Mouse (Mus musculus) hindbrain, postnatal 0 days (tissue): Measurements from ENCODE around the gene Gm10282. TPM values are rescaled to one million over a fixed set of nuclear protein-coding genes. Genes with fewer than 3 reads are reported as not detected.

Experiments
- ATAC-seq: fragments of 200-750 bp; cut with Nextera tagmentation; 2 replicates; pipeline ENCODE4 v1.8.0; 2017; ENCODE audit warnings: mild to moderate bottlenecking, moderate TSS enrichment, moderate library complexity
- DNase-seq: peaks from one replicate; pipeline ENCODE4 v3.0.0-alpha.2; 2015; ENCODE audit warnings: low spot score
- H3K27ac ChIP-seq: fragments of 300-500 bp; sonication (generic); 2 replicates; pipeline ENCODE4 v1.5.1; 2014; ENCODE audit warnings: mild to moderate bottlenecking
- H3K27me3 ChIP-seq: fragments of 300-500 bp; sonication (generic); 2 replicates; pipeline ENCODE4 v1.6.1; 2014; ENCODE audit warnings: low read length, mixed read lengths; ENCODE audit not compliant: insufficient read depth
- H3K36me3 ChIP-seq: fragments of 300-500 bp; sonication (generic); 2 replicates; pipeline ENCODE4 v1.6.1; 2014; ENCODE audit warnings: low read length, mixed read lengths; ENCODE audit not compliant: insufficient read depth
- H3K4me1 ChIP-seq: fragments of 300-500 bp; sonication (generic); 2 replicates; pipeline ENCODE4 v1.6.1; 2014; ENCODE audit warnings: antibody characterized with exemption, low read length, mixed read lengths; ENCODE audit not compliant: insufficient read depth
- H3K4me2 ChIP-seq: fragments of 300-500 bp; sonication (generic); 2 replicates; pipeline ENCODE4 v1.6.1; 2014; ENCODE audit warnings: low read depth, mild to moderate bottlenecking, low read length, moderate library complexity, mixed read lengths
- H3K4me3 ChIP-seq: fragments of 300-500 bp; sonication (generic); 2 replicates; pipeline ENCODE4 v1.5.1; 2014; ENCODE audit warnings: low read length
- H3K9ac ChIP-seq: fragments of 300-500 bp; sonication (generic); replicated peaks from 2 replicates; pipeline ENCODE4 v1.6.1; 2014; ENCODE audit warnings: mild to moderate bottlenecking, low read length, moderate library complexity, mixed read lengths
- H3K9me3 ChIP-seq: fragments of 300-500 bp; sonication (generic); 2 replicates; pipeline ENCODE4 v1.6.1; 2016; ENCODE audit warnings: low read length, mixed read lengths
- CTCF ChIP-seq: IDR thresholded peaks from 2 replicates; pipeline ENCODE4 v1.5.1; 2016; ENCODE audit warnings: antibody characterized with exemption, control low read depth, low read depth
- WGBS: fragments of 180-500 bp; shearing (Covaris S2); extraction: QIAGEN DNeasy Blood & Tissue Kit; methylation state at CpG from one replicate; pipeline ENCODE4 v1.1.7; 2014; 5-methylcytosine and 5-hydroxymethylcytosine counted together
- polyA plus RNA-seq: library from polyadenylated mRNA; unstranded; fragments of >200 nt; fragmentation: Nextera tagmentation; extraction: Ambion mirVana; gene quantifications from 2 replicates; pipeline ENCODE4 v1.2.1, GENCODE M21; 2015
- total RNA-seq: library from RNA; depleted of rRNA; stranded (reverse); fragments of >200 nt; gene quantifications from 2 replicates; pipeline ENCODE4 v1.2.3, GENCODE M21; 2014

Gene Gm10282
- total and polyA plus RNA-seq, 2 experiments from 2014 or later: 1.5 to 12.3 TPM

DNA sequence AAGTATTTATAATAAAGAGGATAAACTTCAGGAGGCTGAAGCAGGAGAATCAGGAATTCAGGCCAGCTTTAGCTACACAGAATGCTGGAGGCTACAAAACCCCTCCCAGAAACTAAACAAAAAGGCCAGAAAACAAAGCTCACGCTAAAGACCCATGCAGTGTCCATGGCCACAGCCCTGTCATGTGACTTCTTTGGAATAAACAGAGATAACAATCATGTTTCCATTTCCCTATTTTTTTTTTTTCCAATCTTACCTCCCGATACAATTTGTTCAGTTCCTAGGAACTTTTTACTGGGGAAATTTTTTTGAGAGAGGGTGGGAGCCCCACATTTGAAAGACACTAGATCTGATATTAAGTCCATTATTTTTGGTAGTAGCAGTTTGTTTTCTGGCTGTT, 31.2 kb upstream of the Gm10282 start:
- DNase-seq: no peak
- TF ChIP-seq CTCF: no peak
- H3K27me3 ChIP-seq: no peaks in the 10 kb centered on the region
- no peak for ATAC-seq
- H3K9ac ChIP-seq: no peak overlapping the region
- H3K4me1 ChIP-seq: no peaks in the 10 kb centered on the region
- H3K9me3 ChIP-seq: no peaks in the 10 kb centered on the region
- no peak overlapping the region for H3K27ac ChIP-seq
- no peak overlapping the region for H3K4me2 ChIP-seq
- peaks cover 23% of the 10 kb centered on the region for H3K36me3 ChIP-seq
- no peak overlapping the region for H3K4me3 ChIP-seq
- WGBS: 75% methylated on average over 2 of the region's 2 CpGs

DNA sequence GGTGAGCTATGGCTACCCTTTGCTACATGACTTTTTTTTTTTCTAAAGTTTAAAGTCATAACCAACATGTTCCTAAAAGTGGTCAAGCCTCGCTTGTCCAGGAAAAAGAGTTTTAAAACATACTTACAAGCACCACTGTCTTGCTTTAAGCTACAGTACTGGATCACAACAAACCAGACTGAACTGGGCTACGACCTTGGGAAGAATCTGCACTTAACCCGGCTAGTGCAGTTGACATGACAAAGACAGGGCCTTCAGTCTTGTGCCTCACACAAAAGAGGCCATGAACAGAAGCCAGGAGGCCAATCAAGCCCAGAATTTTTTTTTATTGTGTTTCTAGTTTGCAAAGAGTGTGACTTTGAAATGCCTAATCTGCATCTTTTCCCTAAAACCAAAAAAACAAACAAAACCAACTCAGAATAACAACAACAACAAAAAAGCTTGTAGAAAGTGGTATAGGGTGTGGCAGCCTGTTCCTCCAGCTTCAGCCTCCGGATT, 29.1 kb upstream of the Gm10282 start:
- no peak overlapping the region for H3K4me3 ChIP-seq
- no peak for ATAC-seq
- no peak overlapping the region for H3K9ac ChIP-seq
- H3K36me3 ChIP-seq: peaks cover 7% of the 10 kb centered on the region; the same call in 1 of the 2 replicates
- H3K27me3 ChIP-seq: no peaks in the 10 kb centered on the region
- no peaks in the 10 kb centered on the region for H3K9me3 ChIP-seq
- H3K4me1 ChIP-seq: no peaks in the 10 kb centered on the region
- WGBS: 67% methylated on average over 4 of the region's 4 CpGs
- DNase-seq: no peak
- no peak overlapping the region for H3K27ac ChIP-seq
- no peak overlapping the region for H3K4me2 ChIP-seq
- no peak for TF ChIP-seq CTCF

DNA sequence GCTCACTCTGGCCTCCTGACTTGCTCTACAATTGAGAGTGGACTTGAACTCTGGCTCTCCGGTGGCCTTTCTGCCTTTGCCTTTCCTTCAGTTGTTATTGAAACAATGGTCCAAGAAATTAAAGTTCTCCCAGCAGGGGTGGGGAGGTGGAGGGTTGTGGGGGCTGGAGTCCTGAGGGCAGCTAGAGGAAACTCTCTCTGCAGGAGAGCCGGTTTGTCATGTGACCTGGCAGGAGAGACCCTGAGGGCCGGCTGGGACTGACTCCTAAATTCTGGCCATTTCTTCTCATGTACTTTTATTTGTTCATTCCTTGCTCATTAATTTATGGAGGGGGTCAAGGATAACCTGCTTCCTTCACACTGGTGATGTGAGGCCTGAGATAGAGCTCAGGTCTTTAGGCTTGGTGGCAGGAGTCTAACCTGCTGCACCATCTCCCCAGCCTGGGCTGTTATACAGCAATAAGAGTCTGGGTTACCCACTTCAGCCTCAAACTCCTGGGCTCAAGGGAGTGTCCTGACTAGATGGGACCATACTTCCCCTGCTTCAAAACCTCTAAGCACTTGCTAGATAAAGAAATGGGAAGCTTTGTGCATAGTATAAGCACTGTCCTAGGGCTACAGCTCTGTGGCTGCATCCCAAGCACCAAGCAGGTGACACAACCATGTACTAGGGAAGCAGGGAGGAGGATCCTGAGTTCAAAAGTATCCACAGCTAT, 28.5 kb upstream of the Gm10282 start:
- no peak overlapping the region for H3K4me3 ChIP-seq
- H3K36me3 ChIP-seq: peaks cover 3% of the 10 kb centered on the region; the same call in 1 of the 2 replicates
- TF ChIP-seq CTCF: no peak
- H3K9me3 ChIP-seq: no peaks in the 10 kb centered on the region
- 27% methylated on average over 3 of the region's 3 CpGs for WGBS
- DNase-seq: no peak
- H3K4me1 ChIP-seq: no peaks in the 10 kb centered on the region
- no peaks in the 10 kb centered on the region for H3K27me3 ChIP-seq
- no peak overlapping the region for H3K4me2 ChIP-seq
- no peak overlapping the region for H3K9ac ChIP-seq
- no peak for ATAC-seq
- H3K27ac ChIP-seq: no peak overlapping the region

DNA sequence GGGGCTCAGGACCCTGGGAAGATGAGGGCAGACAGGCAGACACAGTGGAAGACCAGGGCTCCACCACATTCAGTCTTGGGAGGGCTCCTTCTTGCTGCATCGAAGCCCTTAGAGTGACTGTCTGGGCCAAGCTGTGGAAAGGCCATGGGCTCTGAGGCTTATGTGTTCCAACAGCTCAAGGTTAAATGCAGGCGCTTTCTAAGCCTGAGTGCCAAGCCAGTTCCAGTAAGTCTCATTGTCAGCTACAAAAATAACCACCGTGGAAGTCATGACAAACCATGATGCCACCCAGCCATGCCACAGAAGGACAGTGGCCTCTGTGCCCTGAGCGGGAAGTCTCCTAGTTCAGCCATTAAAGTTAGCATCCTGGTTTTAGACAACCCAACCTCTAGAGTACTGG, 26.6 kb upstream of the Gm10282 start:
- DNase-seq: no peak
- Histone ChIP-seq H3K4me2 (no peak overlapping the region), H3K4me1 (no peaks in the 10 kb centered on the region), H3K9me3 (no peaks in the 10 kb centered on the region), H3K9ac (no peak overlapping the region), H3K27me3 (no peaks in the 10 kb centered on the region), H3K4me3 (no peak overlapping the region), H3K27ac (no peak overlapping the region), H3K36me3 (no peaks in the 10 kb centered on the region; the same call in 1 of the 2 replicates)
- WGBS: 87% methylated on average over 4 of the region's 4 CpGs
- no peak for TF ChIP-seq CTCF
- ATAC-seq: no peak

DNA sequence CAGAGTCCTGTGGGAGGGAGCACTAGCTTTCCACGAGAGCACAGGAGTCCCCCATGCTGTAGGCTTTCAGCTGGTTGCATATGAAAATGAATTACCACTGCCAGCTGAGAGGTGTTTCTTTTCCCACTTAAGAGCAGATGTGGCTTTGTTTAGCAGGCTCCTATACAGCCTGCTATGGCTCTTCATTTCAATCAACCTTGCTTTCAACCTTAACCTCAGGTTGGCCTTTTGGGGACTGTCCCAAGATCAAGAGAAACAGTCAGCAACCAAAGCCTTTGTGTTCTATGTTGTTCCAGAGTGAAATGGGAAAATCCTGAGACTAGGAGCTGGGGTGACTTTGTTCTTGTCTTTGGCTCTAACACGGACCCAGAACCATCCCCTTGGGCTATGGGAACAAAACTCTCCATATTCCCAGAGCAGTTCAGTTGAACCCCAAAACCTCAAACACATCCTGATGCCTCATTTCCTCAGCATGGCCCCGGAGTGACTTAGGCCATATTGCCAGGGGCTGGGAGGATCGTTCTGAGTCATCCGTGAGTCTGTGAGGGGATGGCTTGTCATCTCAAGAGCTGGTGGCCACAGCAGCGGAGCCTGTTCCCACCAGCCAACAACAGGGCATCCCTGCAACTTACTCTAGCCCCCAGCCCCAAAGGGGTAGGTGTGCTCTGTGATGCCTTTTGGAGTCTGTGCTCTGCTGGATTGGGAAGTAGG, 25.9 kb upstream of the Gm10282 start:
- WGBS: 89% methylated on average over 6 of the region's 6 CpGs
- H3K36me3 ChIP-seq: no peaks in the 10 kb centered on the region; the same call in 1 of the 2 replicates
- no peaks in the 10 kb centered on the region for H3K27me3 ChIP-seq
- DNase-seq (no peak), ATAC-seq (no peak)
- no peak overlapping the region for H3K9ac ChIP-seq
- H3K27ac ChIP-seq: no peak overlapping the region
- H3K4me2 ChIP-seq: no peak overlapping the region
- no peak for TF ChIP-seq CTCF
- H3K4me3 ChIP-seq: no peak overlapping the region
- H3K4me1 ChIP-seq: no peaks in the 10 kb centered on the region
- no peaks in the 10 kb centered on the region for H3K9me3 ChIP-seq

DNA sequence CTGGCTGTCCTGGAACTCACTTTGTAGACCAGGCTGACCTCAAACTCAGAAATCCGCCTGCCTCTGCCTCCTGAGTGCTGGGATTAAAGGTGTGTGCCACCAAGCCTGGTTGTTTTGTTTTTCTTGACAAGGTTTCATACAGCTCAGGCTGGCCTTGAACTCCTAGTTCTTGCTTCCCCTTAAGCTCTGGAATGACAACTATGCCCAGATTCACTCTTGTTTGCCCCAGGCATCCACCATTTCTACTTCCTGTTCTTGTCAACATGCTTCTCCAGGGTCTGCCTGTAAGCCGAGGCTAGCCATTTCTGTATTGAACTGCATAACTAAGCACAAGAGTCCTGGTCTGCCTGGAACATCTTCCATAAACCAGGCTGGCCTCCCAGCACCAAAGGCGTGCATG, 24.1 kb upstream of the Gm10282 start:
- no peak for TF ChIP-seq CTCF
- 87% methylated on average over 3 of the region's 3 CpGs for WGBS
- Histone ChIP-seq H3K27ac (no peak overlapping the region), H3K36me3 (no peaks in the 10 kb centered on the region), H3K4me1 (no peaks in the 10 kb centered on the region), H3K4me3 (no peak overlapping the region), H3K9ac (no peak overlapping the region), H3K9me3 (no peaks in the 10 kb centered on the region), H3K4me2 (no peak overlapping the region), H3K27me3 (no peaks in the 10 kb centered on the region)
- ATAC-seq: no peak
- DNase-seq: no peak

DNA sequence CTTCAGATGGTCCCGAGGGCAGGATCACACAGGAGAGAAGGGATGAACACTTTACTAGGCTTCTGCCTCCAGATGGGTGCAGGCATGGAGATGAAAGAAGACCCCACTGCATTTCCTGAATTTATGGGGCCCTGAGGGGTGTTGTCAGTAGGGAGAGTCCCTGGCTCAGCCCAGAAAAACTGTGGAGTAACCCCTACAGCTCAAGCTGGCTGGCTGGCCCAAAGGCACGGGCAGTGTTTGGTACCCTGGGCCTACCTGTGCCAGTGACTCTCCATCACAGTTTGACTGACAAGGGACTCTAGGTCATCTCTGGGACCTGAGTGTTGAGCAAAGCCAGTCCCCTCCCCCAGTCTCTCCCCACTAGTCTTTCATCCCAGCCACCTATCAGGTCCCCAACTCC, 19.6 kb upstream of the Gm10282 start:
- H3K4me1 ChIP-seq: no peaks in the 10 kb centered on the region
- no peaks in the 10 kb centered on the region for H3K36me3 ChIP-seq
- no peak overlapping the region for H3K4me2 ChIP-seq
- H3K9ac ChIP-seq: no peak overlapping the region
- H3K9me3 ChIP-seq: no peaks in the 10 kb centered on the region
- no peak overlapping the region for H3K27ac ChIP-seq
- H3K27me3 ChIP-seq: peaks cover 12% of the 10 kb centered on the region
- ATAC-seq (no peak), DNase-seq (no peak)
- TF ChIP-seq CTCF: no peak
- H3K4me3 ChIP-seq: no peak overlapping the region
- 73% methylated on average over 2 of the region's 2 CpGs for WGBS
